Mouse (Mus musculus): ENCODE measurements at regions not wholly inside any gene's neighbourhood (a gene's known extent, or its start where the extent isn't known, plus 50 kb on each side); places are given as distances from the start of the nearest gene placed in this dataset.

- Histone ChIP-seq H3K27ac (ENCODE audit: low read length) (peak overlapping the region; percentile 61), H3K9ac (ENCODE audit: low read depth, low read length) (no peak overlapping the region), H3K9me3 (replicated peaks; ENCODE audit: control insufficient read depth, low read length) (no peaks in the 10 kb centered on the region), H3K4me3 (ENCODE audit: low read depth, low read length) (no peak overlapping the region), H3K4me2 (ENCODE audit: low read depth, low read length) (no peak overlapping the region), H3K4me1 (ENCODE audit: control insufficient read depth, low read depth, low read length) (peaks cover 18% of the 10 kb centered on the region), H3K27me3 (ENCODE audit: control insufficient read depth, insufficient read depth, low read depth, low read length) (no peaks in the 10 kb centered on the region), H3K36me3 (ENCODE audit: control insufficient read depth, insufficient read depth) (no peaks in the 10 kb centered on the region)
- no peak for ATAC-seq (ENCODE audit: low read depth)
- WGBS (ENCODE audit: insufficient replicate concordance) = 46% methylated on average over 12 of the region's 12 CpGs
These were observed 63.4 kb upstream of the Tmem189 start for GRCm38 (mm10) chr2:167752805-167753556.

GRCm38 (mm10) chr2:167751585-167751984 is 62.0 kb upstream of the Tmem189 start:
- WGBS (ENCODE audit: insufficient replicate concordance) = 24% methylated on average over 2 of the region's 2 CpGs
- Histone ChIP-seq H3K9me3 (replicated peaks; ENCODE audit: control insufficient read depth, low read length) (no peaks in the 10 kb centered on the region), H3K4me1 (ENCODE audit: control insufficient read depth, low read depth, low read length) (peaks cover 20% of the 10 kb centered on the region), H3K27ac (ENCODE audit: low read length) (no peak overlapping the region), H3K9ac (ENCODE audit: low read depth, low read length) (no peak overlapping the region), H3K36me3 (ENCODE audit: control insufficient read depth, insufficient read depth) (no peaks in the 10 kb centered on the region), H3K27me3 (ENCODE audit: control insufficient read depth, insufficient read depth, low read depth, low read length) (no peaks in the 10 kb centered on the region), H3K4me3 (ENCODE audit: low read depth, low read length) (no peak overlapping the region), H3K4me2 (ENCODE audit: low read depth, low read length) (no peak overlapping the region)
- ATAC-seq (ENCODE audit: low read depth) = no peak

GRCm38 (mm10) chr2:167748297-167748696 is 58.7 kb upstream of the Tmem189 start:
- Histone ChIP-seq H3K4me1 (ENCODE audit: control insufficient read depth, low read depth, low read length) (peaks cover 13% of the 10 kb centered on the region), H3K9ac (ENCODE audit: low read depth, low read length) (no peak overlapping the region), H3K27me3 (ENCODE audit: control insufficient read depth, insufficient read depth, low read depth, low read length) (no peaks in the 10 kb centered on the region), H3K4me3 (ENCODE audit: low read depth, low read length) (no peak overlapping the region), H3K4me2 (ENCODE audit: low read depth, low read length) (no peak overlapping the region), H3K36me3 (ENCODE audit: control insufficient read depth, insufficient read depth) (no peaks in the 10 kb centered on the region), H3K27ac (ENCODE audit: low read length) (no peak overlapping the region), H3K9me3 (replicated peaks; ENCODE audit: control insufficient read depth, low read length) (no peaks in the 10 kb centered on the region)
- 75% methylated on average over 6 of the region's 6 CpGs for WGBS (ENCODE audit: insufficient replicate concordance)
- no peak for ATAC-seq (ENCODE audit: low read depth)

GRCm38 (mm10) chr2:167747164-167747843 is 57.7 kb upstream of the Tmem189 start:
- no peak overlapping the region for H3K4me3 ChIP-seq (ENCODE audit: low read depth, low read length)
- H3K9me3 ChIP-seq (replicated peaks; ENCODE audit: control insufficient read depth, low read length) = no peaks in the 10 kb centered on the region
- no peaks in the 10 kb centered on the region for H3K27me3 ChIP-seq (ENCODE audit: control insufficient read depth, insufficient read depth, low read depth, low read length)
- no peak overlapping the region for H3K27ac ChIP-seq (ENCODE audit: low read length)
- peak overlapping the region; percentile 18; the same call in 1 of the 2 replicates for H3K4me2 ChIP-seq (ENCODE audit: low read depth, low read length)
- H3K9ac ChIP-seq (ENCODE audit: low read depth, low read length) = 0 out of 2 replicates have a peak overlapping the region, but pooled peaks have one; percentile 21
- peaks cover 13% of the 10 kb centered on the region for H3K4me1 ChIP-seq (ENCODE audit: control insufficient read depth, low read depth, low read length)
- H3K36me3 ChIP-seq (ENCODE audit: control insufficient read depth, insufficient read depth) = no peaks in the 10 kb centered on the region
- WGBS (ENCODE audit: insufficient replicate concordance) = 32% methylated on average over 13 of the region's 13 CpGs
- ATAC-seq (ENCODE audit: low read depth) = peak; percentile 68

GRCm38 (mm10) chr2:167746344-167746743 is 56.7 kb upstream of the Tmem189 start:
- H3K4me1 ChIP-seq (ENCODE audit: control insufficient read depth, low read depth, low read length) = peaks cover 13% of the 10 kb centered on the region

GRCm38 (mm10) chr2:167745409-167745808 is 55.8 kb upstream of the Tmem189 start:
- H3K27ac ChIP-seq (ENCODE audit: low read length) = no peak overlapping the region
- H3K4me3 ChIP-seq (ENCODE audit: low read depth, low read length) = no peak overlapping the region
- H3K4me1 ChIP-seq (ENCODE audit: control insufficient read depth, low read depth, low read length) = peaks cover 13% of the 10 kb centered on the region
- H3K4me2 ChIP-seq (ENCODE audit: low read depth, low read length) = no peak overlapping the region
- 75% methylated on average over 6 of the region's 6 CpGs for WGBS (ENCODE audit: insufficient replicate concordance)
- H3K27me3 ChIP-seq (ENCODE audit: control insufficient read depth, insufficient read depth, low read depth, low read length) = no peaks in the 10 kb centered on the region
- H3K9ac ChIP-seq (ENCODE audit: low read depth, low read length) = no peak overlapping the region
- ATAC-seq (ENCODE audit: low read depth) = no peak
- H3K9me3 ChIP-seq (replicated peaks; ENCODE audit: control insufficient read depth, low read length) = no peaks in the 10 kb centered on the region
- no peaks in the 10 kb centered on the region for H3K36me3 ChIP-seq (ENCODE audit: control insufficient read depth, insufficient read depth)

More at GRCm38 (mm10) chr2:167746344-167746743, 56.7 kb upstream of the Tmem189 start:
- Histone ChIP-seq H3K27ac (ENCODE audit: low read length) (no peak overlapping the region), H3K36me3 (ENCODE audit: control insufficient read depth, insufficient read depth) (no peaks in the 10 kb centered on the region), H3K4me2 (ENCODE audit: low read depth, low read length) (no peak overlapping the region), H3K9ac (ENCODE audit: low read depth, low read length) (no peak overlapping the region), H3K9me3 (replicated peaks; ENCODE audit: control insufficient read depth, low read length) (no peaks in the 10 kb centered on the region), H3K4me3 (ENCODE audit: low read depth, low read length) (no peak overlapping the region), H3K27me3 (ENCODE audit: control insufficient read depth, insufficient read depth, low read depth, low read length) (no peaks in the 10 kb centered on the region)
- WGBS (ENCODE audit: insufficient replicate concordance) = 68% methylated on average over 4 of the region's 4 CpGs
- ATAC-seq (ENCODE audit: low read depth) = no peak

- Histone ChIP-seq H3K36me3 (ENCODE audit: control insufficient read depth, insufficient read depth) (no peaks in the 10 kb centered on the region), H3K4me1 (ENCODE audit: control insufficient read depth, low read depth, low read length) (peaks cover 13% of the 10 kb centered on the region), H3K4me2 (ENCODE audit: low read depth, low read length) (no peak overlapping the region), H3K9ac (ENCODE audit: low read depth, low read length) (no peak overlapping the region), H3K4me3 (ENCODE audit: low read depth, low read length) (no peak overlapping the region), H3K27ac (ENCODE audit: low read length) (no peak overlapping the region), H3K9me3 (replicated peaks; ENCODE audit: control insufficient read depth, low read length) (no peaks in the 10 kb centered on the region), H3K27me3 (ENCODE audit: control insufficient read depth, insufficient read depth, low read depth, low read length) (no peaks in the 10 kb centered on the region)
- no peak for ATAC-seq (ENCODE audit: low read depth)
- WGBS (ENCODE audit: insufficient replicate concordance) = 50% methylated on average over 1 of the region's 1 CpGs
These were observed 54.5 kb upstream of the Tmem189 start for GRCm38 (mm10) chr2:167744080-167744479.

GRCm38 (mm10) chr2:167742479-167742878 is 52.9 kb upstream of the Tmem189 start:
- 38% methylated on average over 6 of the region's 6 CpGs for WGBS (ENCODE audit: insufficient replicate concordance)
- ATAC-seq (ENCODE audit: low read depth) = no peak
- H3K27me3 ChIP-seq (ENCODE audit: control insufficient read depth, insufficient read depth, low read depth, low read length) = no peaks in the 10 kb centered on the region
- peaks cover 5% of the 10 kb centered on the region for H3K4me1 ChIP-seq (ENCODE audit: control insufficient read depth, low read depth, low read length)
- H3K36me3 ChIP-seq (ENCODE audit: control insufficient read depth, insufficient read depth) = no peaks in the 10 kb centered on the region
- H3K4me3 ChIP-seq (ENCODE audit: low read depth, low read length) = no peak overlapping the region
- H3K9ac ChIP-seq (ENCODE audit: low read depth, low read length) = no peak overlapping the region
- no peaks in the 10 kb centered on the region for H3K9me3 ChIP-seq (replicated peaks; ENCODE audit: control insufficient read depth, low read length)
- H3K27ac ChIP-seq (ENCODE audit: low read length) = no peak overlapping the region
- H3K4me2 ChIP-seq (ENCODE audit: low read depth, low read length) = no peak overlapping the region

All from liver, embryonic 16.5 days (tissue).